Mouse (Mus musculus) cerebellum, postnatal 14 days (tissue): ENCODE data around the gene Trove2.

Source experiments
- DNase-seq, 2 experiments: peaks; one replicate each; pipeline ENCODE4 v3.0.0; 2021; ENCODE audit warnings: mixed read lengths in 2 of 2

Trove2 gene

GRCm38 (mm10) chr1:143776446-143777411 lies at the start of gene Trove2, which contains the start of gene Uchl5:
Gene Trove2, minus strand, starts transcription at chr1:143777068.
Gene Uchl5, plus strand, starts transcription at chr1:143777272.
- peak; percentile 99 to 100 for DNase-seq

GRCm38 (mm10) chr1:143822677-143823076 lies 45.8 kb upstream of the Trove2 start:
- no peak for DNase-seq

GRCm38 (mm10) chr1:143820096-143820877 lies 43.4 kb upstream of the Trove2 start:
- DNase-seq, result peak in 1 of 2 experiments; percentile 16

- DNase-seq, result peak; percentile 88 to 94
Measured at GRCm38 (mm10) chr1:143813676-143814360, 37.0 kb upstream of the Trove2 start.

GRCm38 (mm10) chr1:143809062-143809461 lies 32.2 kb upstream of the Trove2 start:
- no peak for DNase-seq

GRCm38 (mm10) chr1:143803537-143803936 lies 26.7 kb upstream of the Trove2 start:
- peak; percentile 34 to 77 for DNase-seq

GRCm38 (mm10) chr1:143788584-143789227 lies 11.8 kb upstream of the Trove2 start:
- peak in 1 of 2 experiments; percentile 55 for DNase-seq

GRCm38 (mm10) chr1:143777558-143778218 lies 820 bp upstream of the Trove2 start:
- DNase-seq, result no peak

- DNase-seq, result no peak
Measured at GRCm38 (mm10) chr1:143773909-143774308, 3.0 kb downstream of the Trove2 start.

- DNase-seq, result no peak
Measured at GRCm38 (mm10) chr1:143773082-143773481, 3.8 kb downstream of the Trove2 start.

- no peak for DNase-seq
Measured at GRCm38 (mm10) chr1:143770444-143771109, 6.3 kb downstream of the Trove2 start.

GRCm38 (mm10) chr1:143766238-143766637 lies 10.6 kb downstream of the Trove2 start:
- DNase-seq, result no peak

GRCm38 (mm10) chr1:143765801-143766200 lies 11.1 kb downstream of the Trove2 start:
- DNase-seq, result no peak

GRCm38 (mm10) chr1:143764443-143764842 lies 12.4 kb downstream of the Trove2 start:
- DNase-seq, result no peak

GRCm38 (mm10) chr1:143762159-143762558 lies 14.7 kb downstream of the Trove2 start:
- no peak for DNase-seq

- no peak for DNase-seq
Measured at GRCm38 (mm10) chr1:143745871-143746270, 31.0 kb downstream of the Trove2 start.

GRCm38 (mm10) chr1:143742186-143742585 lies 34.7 kb downstream of the Trove2 start:
- no peak for DNase-seq

GRCm38 (mm10) chr1:143741331-143741730 lies 35.5 kb downstream of the Trove2 start:
- no peak for DNase-seq

GRCm38 (mm10) chr1:143740581-143740980 lies 36.3 kb downstream of the Trove2 start:
- peak; percentile 57 to 61 for DNase-seq

- peak; percentile 97 to 98 for DNase-seq
Measured at GRCm38 (mm10) chr1:143739361-143740350, 37.2 kb downstream of the Trove2 start.
